Mouse (Mus musculus) olfactory bulb, adult 2 months (tissue): ENCODE measurements around the gene Strn.

Source experiments
- CTCF ChIP-seq: fragments of 200-500 bp; IDR thresholded peaks from 2 replicates; pipeline ENCODE4 v1.5.1; 2012; ENCODE audit warnings: low read depth, mild to moderate bottlenecking, low read length, moderate library complexity; ENCODE audit not compliant: insufficient read depth
- POLR2A ChIP-seq: fragments of 200-500 bp; IDR thresholded peaks from 2 replicates; pipeline ENCODE4 v1.6.1; 2012; ENCODE audit warnings: mild to moderate bottlenecking, low read depth, low read length, moderate library complexity; ENCODE audit not compliant: insufficient read depth

DNA sequence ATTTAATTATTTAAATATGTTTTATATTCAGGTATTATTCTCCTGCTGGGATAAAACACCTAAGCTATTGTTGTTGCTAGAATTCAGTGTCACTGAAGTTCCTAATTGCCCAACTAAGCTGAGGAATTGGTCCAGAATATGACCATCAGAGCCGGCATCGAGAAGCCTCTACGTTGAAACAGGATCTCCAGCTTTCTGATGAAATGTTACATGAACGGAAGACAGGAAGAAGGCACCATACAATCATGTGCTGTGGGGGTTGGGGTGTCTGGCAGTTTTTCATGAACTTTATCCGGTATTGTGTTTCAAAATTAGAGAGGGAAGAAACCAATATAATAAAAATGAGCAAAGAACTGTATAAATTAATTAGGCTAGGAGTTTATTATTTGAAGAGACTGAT is 26.3 kb upstream of the Strn start:
- TF ChIP-seq CTCF (no peak), POLR2A (no peak)
